Mouse (Mus musculus) lung, adult 2 months (tissue): ENCODE measurements at regions not wholly inside any gene's neighbourhood (a gene's known extent, or its start where the extent isn't known, plus 50 kb on each side); places are given as distances from the start of the nearest gene placed in this dataset.

ENCODE experiments used
- CTCF ChIP-seq: fragments of 200-500 bp; IDR thresholded peaks from 2 replicates; pipeline ENCODE4 v1.5.1; 2011; ENCODE audit warnings: mild to moderate bottlenecking, low read length, control low read depth; ENCODE audit not compliant: insufficient read depth
- POLR2A ChIP-seq: fragments of 200-500 bp; IDR thresholded peaks from 2 replicates; pipeline ENCODE4 v1.6.1; 2011; ENCODE audit warnings: low read depth, mild to moderate bottlenecking, control low read depth, low read length, borderline replicate concordance; ENCODE audit errors: extremely low read depth

DNA sequence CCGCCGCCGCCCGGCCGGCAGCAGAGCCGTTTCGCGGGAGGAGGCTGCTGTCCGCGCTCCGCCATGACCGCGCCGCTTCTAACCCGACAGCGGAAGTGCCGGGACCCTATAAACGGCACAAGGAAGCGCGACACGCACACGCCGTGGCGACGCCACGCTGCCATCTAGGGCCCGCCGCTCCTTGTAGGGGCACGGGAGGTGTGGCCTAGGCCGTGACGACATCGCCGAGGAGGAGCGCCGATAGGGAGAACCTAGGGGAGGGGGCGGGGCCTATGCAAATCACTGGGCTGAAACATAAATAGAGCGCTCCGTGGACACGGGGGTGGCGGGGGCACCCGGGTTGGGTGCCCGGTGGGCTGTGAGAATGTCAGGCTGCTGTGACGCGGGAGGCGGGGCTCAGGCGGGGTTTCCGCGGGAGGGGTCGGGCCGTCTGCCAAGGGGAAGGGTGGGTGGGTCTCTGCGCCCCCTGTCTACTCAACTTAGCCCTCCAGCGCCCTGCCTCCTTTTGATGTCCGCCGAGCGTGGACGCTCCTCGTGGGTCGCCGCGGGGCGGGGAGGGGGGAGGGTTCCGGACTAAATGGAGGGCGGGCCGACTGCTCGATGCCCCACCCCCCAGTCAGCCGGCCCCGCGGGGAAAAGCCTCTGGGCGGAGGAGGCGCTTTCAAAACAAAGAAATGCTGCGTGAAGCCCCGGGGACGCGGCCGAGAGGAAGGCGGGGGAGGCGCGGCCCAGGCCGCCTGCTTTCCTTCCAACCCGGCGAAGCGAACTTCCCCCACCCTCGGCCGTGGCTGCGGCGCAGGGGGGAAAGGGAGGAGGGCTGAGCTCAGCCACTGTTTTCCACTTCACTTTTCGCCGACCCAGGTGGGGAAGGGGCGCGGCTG, 154.0 kb upstream of the Smim15 start:
- peak; percentile 89 for TF ChIP-seq POLR2A
- TF ChIP-seq CTCF = no peak
